Mouse (Mus musculus) forebrain, embryonic 16.5 days (tissue): ENCODE results near the gene Ddx47. TPM values are rescaled to one million over a fixed set of nuclear protein-coding genes. Genes with fewer than 3 reads are reported as not detected.

ENCODE experiments used
- ATAC-seq: fragments of 200-750 bp; cut with Nextera tagmentation; 2 replicates; pipeline ENCODE4 v1.8.0; 2017; ENCODE audit warnings: mild to moderate bottlenecking, moderate library complexity
- H3K27ac ChIP-seq: fragments of 300-500 bp; sonication (generic); 2 replicates; pipeline ENCODE4 v1.5.1; 2014; ENCODE audit warnings: low read length, control low read depth
- H3K27me3 ChIP-seq: fragments of 300-500 bp; sonication (generic); replicated peaks from 2 replicates; pipeline ENCODE4 v1.6.1; 2014; ENCODE audit warnings: low read length; ENCODE audit not compliant: control insufficient read depth, insufficient read depth
- H3K36me3 ChIP-seq: fragments of 300-500 bp; sonication (generic); 2 replicates; pipeline ENCODE4 v1.6.1; 2014; ENCODE audit not compliant: control insufficient read depth, insufficient read depth
- H3K4me1 ChIP-seq: fragments of 300-500 bp; sonication (generic); replicated peaks from 2 replicates; pipeline ENCODE4 v1.6.1; 2014; ENCODE audit warnings: low read length; ENCODE audit not compliant: control insufficient read depth, insufficient read depth
- H3K4me2 ChIP-seq: fragments of 300-500 bp; sonication (generic); 2 replicates; pipeline ENCODE4 v1.6.1; 2014; ENCODE audit warnings: mild to moderate bottlenecking, low read length, control low read depth
- H3K4me3 ChIP-seq: fragments of 300-500 bp; sonication (generic); replicated peaks from 2 replicates; pipeline ENCODE4 v1.5.1; 2014; ENCODE audit warnings: mild to moderate bottlenecking, low read length, control low read depth
- H3K9ac ChIP-seq: fragments of 300-500 bp; sonication (generic); replicated peaks from 2 replicates; pipeline ENCODE4 v1.6.1; 2014; ENCODE audit warnings: low read depth, low read length, control low read depth
- H3K9me3 ChIP-seq: fragments of 300-500 bp; sonication (generic); 2 replicates; pipeline ENCODE4 v1.6.1; 2016; ENCODE audit warnings: low read length; ENCODE audit not compliant: control insufficient read depth
- WGBS: fragments of 180-500 bp; shearing (Covaris S2); extraction: QIAGEN DNeasy Blood & Tissue Kit; methylation state at CpG from one replicate; pipeline ENCODE4 v1.1.7; 2014; 5-methylcytosine and 5-hydroxymethylcytosine counted together
- polyA plus RNA-seq: library from polyadenylated mRNA; unstranded; fragments of >200 nt; fragmentation: Nextera tagmentation; extraction: Ambion mirVana; gene quantifications from 2 replicates; pipeline ENCODE4 v1.2.1, GENCODE M21; 2015

Gene Ddx47
- polyA plus RNA-seq, 1 experiment from 2014 or later: 90.4 TPM

- H3K9me3 ChIP-seq: no peaks in the 10 kb centered on the region
- no peaks in the 10 kb centered on the region for H3K27me3 ChIP-seq
- no peaks in the 10 kb centered on the region for H3K36me3 ChIP-seq
- H3K9ac ChIP-seq: no peak overlapping the region
- no peak for ATAC-seq
- no peak overlapping the region for H3K27ac ChIP-seq
- 85% methylated on average over 3 of the region's 3 CpGs for WGBS
- no peak overlapping the region for H3K4me2 ChIP-seq
- no peak overlapping the region for H3K4me3 ChIP-seq
- H3K4me1 ChIP-seq: no peaks in the 10 kb centered on the region
These were observed 12.6 kb upstream of the Ddx47 start for GRCm38 (mm10) chr6:134998781-134999180.

- Histone ChIP-seq H3K4me3 (no peak overlapping the region), H3K9me3 (no peaks in the 10 kb centered on the region), H3K4me1 (no peaks in the 10 kb centered on the region), H3K9ac (no peak overlapping the region), H3K4me2 (no peak overlapping the region), H3K27me3 (no peaks in the 10 kb centered on the region), H3K27ac (no peak overlapping the region), H3K36me3 (no peaks in the 10 kb centered on the region)
- WGBS: 79% methylated on average over 4 of the region's 4 CpGs
- ATAC-seq: no peak
These were observed 11.1 kb upstream of the Ddx47 start for GRCm38 (mm10) chr6:135000272-135000671.

DNA sequence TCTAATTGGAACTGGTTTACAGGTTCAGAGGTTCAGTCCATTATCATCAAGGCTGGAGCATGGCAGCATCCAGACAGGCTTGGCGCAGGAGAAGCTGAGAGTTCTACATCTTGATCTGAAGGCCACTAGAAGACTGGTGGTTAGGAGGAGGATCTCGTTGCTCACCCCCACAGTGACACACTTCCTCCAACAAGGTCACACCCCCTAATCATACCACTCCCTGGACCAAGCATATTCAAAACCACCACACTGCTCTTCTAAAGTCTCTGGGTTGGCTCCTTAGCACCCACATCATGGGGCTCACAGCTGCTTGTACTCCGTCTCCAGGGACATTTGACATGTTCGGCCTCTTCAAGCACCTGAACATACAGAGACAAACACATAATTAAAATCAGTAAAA, 9.4 kb upstream of the Ddx47 start:
- ATAC-seq: no peak
- H3K4me2 ChIP-seq: no peak overlapping the region
- H3K9me3 ChIP-seq: no peaks in the 10 kb centered on the region
- no peak overlapping the region for H3K27ac ChIP-seq
- H3K36me3 ChIP-seq: no peaks in the 10 kb centered on the region
- H3K4me1 ChIP-seq: no peaks in the 10 kb centered on the region
- H3K27me3 ChIP-seq: no peaks in the 10 kb centered on the region
- WGBS: 95% methylated on average over 4 of the region's 4 CpGs
- H3K9ac ChIP-seq: no peak overlapping the region
- H3K4me3 ChIP-seq: no peak overlapping the region

GRCm38 (mm10) chr6:135006372-135006771, 5.0 kb upstream of the Ddx47 start:
- H3K9me3 ChIP-seq: no peaks in the 10 kb centered on the region
- no peak overlapping the region for H3K4me3 ChIP-seq
- H3K27ac ChIP-seq: no peak overlapping the region
- no peak overlapping the region for H3K9ac ChIP-seq
- 96% methylated on average over 4 of the region's 4 CpGs for WGBS
- no peaks in the 10 kb centered on the region for H3K36me3 ChIP-seq
- H3K4me1 ChIP-seq: no peaks in the 10 kb centered on the region
- no peak overlapping the region for H3K4me2 ChIP-seq
- no peaks in the 10 kb centered on the region for H3K27me3 ChIP-seq
- no peak for ATAC-seq

- H3K4me2 ChIP-seq: peak overlapping the region; percentile 79
- no peak overlapping the region for H3K27ac ChIP-seq
- no peaks in the 10 kb centered on the region for H3K9me3 ChIP-seq
- ATAC-seq: peak; percentile 71
- H3K4me1 ChIP-seq: peaks cover 7% of the 10 kb centered on the region
- peak overlapping the region; percentile 66 for H3K9ac ChIP-seq
- peaks cover 14% of the 10 kb centered on the region; the same call in 1 of the 2 replicates for H3K36me3 ChIP-seq
- H3K4me3 ChIP-seq: peak overlapping the region; percentile 59
- WGBS: under 1% methylated on average over 14 of the region's 14 CpGs
- no peaks in the 10 kb centered on the region for H3K27me3 ChIP-seq
These were observed 313 bp downstream of the Ddx47 start for GRCm38 (mm10) chr6:135011734-135012116.

GRCm38 (mm10) chr6:135017211-135017610, 5.8 kb downstream of the Ddx47 start:
- Histone ChIP-seq H3K27ac (no peak overlapping the region), H3K4me3 (no peak overlapping the region), H3K4me1 (peaks cover 4% of the 10 kb centered on the region), H3K9me3 (no peaks in the 10 kb centered on the region), H3K9ac (no peak overlapping the region), H3K36me3 (peaks cover 48% of the 10 kb centered on the region), H3K27me3 (no peaks in the 10 kb centered on the region), H3K4me2 (no peak overlapping the region)
- ATAC-seq: no peak
- WGBS: 96% methylated on average over 11 of the region's 11 CpGs

DNA sequence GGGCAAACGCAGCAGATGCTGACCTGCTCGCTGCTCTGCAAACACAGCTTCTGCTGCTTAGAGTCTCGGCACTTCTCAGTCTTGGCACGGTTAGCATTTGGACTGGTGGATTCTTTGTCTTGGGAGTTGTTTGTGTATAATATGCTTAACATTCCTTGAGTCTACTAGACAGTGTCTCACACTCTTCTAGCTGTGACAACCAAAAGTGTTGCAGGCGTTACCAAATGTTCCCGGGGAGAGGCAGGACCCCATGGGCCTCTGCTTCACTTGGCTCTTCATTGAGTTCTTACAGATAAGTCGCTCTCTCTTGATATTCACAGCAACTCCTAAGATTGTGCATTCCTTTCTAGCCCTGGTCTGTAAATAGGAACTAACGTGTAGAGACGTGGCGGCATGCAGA, 8.2 kb downstream of the Ddx47 start:
- Histone ChIP-seq H3K36me3 (peaks cover 58% of the 10 kb centered on the region), H3K27me3 (no peaks in the 10 kb centered on the region), H3K9ac (no peak overlapping the region), H3K4me2 (no peak overlapping the region), H3K27ac (no peak overlapping the region), H3K4me3 (no peak overlapping the region), H3K9me3 (no peaks in the 10 kb centered on the region), H3K4me1 (no peaks in the 10 kb centered on the region)
- 92% methylated on average over 10 of the region's 10 CpGs for WGBS
- no peak for ATAC-seq

- H3K27me3 ChIP-seq: no peaks in the 10 kb centered on the region
- H3K4me1 ChIP-seq: no peaks in the 10 kb centered on the region
- H3K9me3 ChIP-seq: no peaks in the 10 kb centered on the region
- no peak overlapping the region for H3K4me3 ChIP-seq
- no peak overlapping the region for H3K27ac ChIP-seq
- H3K4me2 ChIP-seq: no peak overlapping the region
- ATAC-seq: no peak
- 95% methylated on average over 3 of the region's 3 CpGs for WGBS
- peaks cover 50% of the 10 kb centered on the region for H3K36me3 ChIP-seq
- no peak overlapping the region for H3K9ac ChIP-seq
These were observed 10.2 kb downstream of the Ddx47 start for GRCm38 (mm10) chr6:135021633-135022032.

- Histone ChIP-seq H3K4me1 (no peaks in the 10 kb centered on the region), H3K27ac (no peak overlapping the region), H3K9ac (no peak overlapping the region), H3K9me3 (no peaks in the 10 kb centered on the region), H3K27me3 (no peaks in the 10 kb centered on the region), H3K36me3 (peaks cover 37% of the 10 kb centered on the region), H3K4me2 (no peak overlapping the region), H3K4me3 (no peak overlapping the region)
- WGBS: 92% methylated on average over 14 of the region's 14 CpGs
- ATAC-seq: no peak
These were observed 12.0 kb downstream of the Ddx47 start for GRCm38 (mm10) chr6:135023379-135023778.

DNA sequence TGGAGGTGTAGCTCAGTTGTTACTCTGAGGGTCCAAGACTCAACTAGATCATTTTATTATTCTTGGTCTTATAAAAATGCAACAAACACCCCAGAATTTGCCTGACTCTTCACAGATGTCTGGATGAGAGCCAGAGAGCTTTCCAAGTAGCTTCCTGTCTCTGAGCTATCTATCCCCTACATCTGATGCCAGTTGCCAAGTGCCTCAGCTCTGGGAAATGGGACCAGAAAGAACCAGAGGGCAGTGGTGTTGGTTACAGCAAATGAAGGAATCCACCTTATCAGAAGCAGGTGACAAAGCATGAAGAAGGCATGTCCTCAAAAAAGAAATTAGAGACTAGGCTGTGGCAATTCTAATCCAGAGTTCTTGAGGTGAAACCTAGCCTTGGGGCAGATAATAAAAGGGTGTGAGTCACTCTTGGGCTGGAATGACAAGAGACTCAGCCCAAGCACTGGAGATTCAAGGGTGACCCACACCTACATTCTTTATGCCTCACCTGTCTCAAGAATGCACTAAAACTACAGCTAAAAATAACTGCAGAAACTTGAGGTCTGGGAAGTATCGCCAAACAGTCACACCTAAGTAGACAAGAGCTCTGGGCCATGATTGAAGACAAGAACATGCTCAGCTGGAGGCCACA, 13.5 kb downstream of the Ddx47 start:
- 97% methylated on average over 1 of the region's 1 CpGs for WGBS
- no peak overlapping the region for H3K4me2 ChIP-seq
- no peaks in the 10 kb centered on the region for H3K27me3 ChIP-seq
- no peaks in the 10 kb centered on the region for H3K9me3 ChIP-seq
- H3K4me1 ChIP-seq: no peaks in the 10 kb centered on the region
- ATAC-seq: no peak
- H3K27ac ChIP-seq: no peak overlapping the region
- no peak overlapping the region for H3K4me3 ChIP-seq
- no peak overlapping the region for H3K9ac ChIP-seq
- peaks cover 29% of the 10 kb centered on the region for H3K36me3 ChIP-seq
